Mouse (Mus musculus) kidney, adult 18-20 months (tissue): Measurements from ENCODE around the gene Sertad1.

Source experiments
- DNase-seq: peaks from one replicate; pipeline ENCODE4 v3.0.0; 2021

The Sertad1 gene

DNA sequence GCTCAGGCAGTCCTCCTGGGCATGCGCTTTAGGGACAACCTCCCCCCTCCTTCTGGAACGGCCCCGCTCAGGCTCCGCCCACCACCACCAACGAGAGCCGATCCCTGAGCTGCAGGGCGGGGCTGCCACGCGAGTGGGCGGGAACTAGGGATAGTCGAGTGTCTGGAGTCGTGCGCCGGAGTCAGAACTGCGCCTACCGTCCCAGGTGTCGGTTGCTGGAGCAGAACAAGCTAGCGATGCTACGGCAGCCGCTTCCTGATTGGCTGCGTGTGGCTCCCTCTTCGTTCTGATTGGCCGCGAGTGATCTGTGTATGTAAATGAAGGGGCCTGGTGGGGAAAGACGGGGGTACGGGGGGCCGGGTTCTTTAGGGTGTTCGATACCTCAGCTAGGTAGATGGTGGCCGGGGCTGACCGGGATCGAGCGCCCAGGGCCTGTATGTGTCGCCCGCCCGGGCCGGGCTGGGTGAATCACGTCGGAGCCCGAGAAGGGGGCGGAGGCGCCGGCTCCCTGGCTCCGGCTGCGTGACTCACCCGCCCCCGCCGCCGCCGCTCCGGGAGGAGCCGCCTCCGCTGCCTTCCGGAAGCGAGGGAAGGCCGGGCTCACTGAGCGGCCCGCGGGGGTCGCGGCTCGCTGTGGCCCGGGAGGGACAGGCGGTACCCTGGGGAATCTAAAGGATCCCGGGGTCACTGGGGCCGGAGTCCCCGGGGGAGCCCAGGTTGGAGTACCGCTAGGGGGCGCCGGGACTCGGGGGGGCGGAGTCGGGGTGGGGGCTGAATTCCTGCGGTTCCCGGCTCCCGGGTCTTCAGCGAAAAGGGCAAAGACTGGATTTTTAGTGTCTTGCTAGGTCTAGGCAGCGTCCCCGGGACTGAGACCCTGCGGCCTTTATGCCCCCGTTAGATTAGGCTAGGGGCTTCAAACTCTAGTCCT is at the start of gene Sertad1:
Gene Sertad1 (plus strand): TSS at position 141 of the 928 bp plus-strand sequence.
- peak; percentile 100 for DNase-seq

DNA sequence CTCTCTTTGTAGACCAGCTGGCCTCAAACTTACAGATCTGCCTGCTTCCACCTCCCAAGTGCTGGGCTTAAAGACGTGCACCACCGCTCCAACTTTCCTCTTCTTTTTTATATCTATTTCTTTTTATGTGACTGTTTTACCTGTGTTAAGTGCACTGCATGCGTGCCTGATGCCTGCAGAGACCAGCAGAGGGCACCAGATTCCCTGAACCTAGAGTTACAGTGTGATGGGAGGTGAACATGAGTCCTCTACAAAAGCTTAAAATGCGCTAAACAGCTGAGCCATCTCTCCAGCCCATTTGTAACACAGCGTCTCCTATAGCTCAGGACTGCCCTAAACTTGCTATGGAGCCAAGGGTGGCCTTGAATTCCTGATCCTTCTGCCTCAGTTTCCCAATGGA is 49.2 kb upstream of the Sertad1 start:
- peak; percentile 33 for DNase-seq

DNA sequence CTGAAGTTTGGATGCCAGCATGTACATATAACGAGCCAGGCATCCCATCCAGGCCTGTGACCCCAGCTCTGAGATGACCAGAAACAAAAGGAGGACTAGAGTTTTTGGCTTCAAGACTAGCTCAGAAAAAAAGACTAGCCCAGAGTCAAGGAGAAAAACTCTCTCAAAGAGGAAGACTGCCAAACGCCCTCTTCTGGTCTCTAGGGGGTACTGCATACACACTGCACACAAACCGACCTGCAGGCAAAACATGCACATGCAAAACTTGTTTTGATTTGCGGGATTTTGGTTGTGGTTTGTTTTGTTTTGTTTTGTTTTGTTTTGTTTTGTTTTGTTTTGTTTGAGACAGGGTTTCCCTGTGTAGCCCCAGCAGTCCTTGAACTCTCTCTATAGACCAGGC is 46.7 kb upstream of the Sertad1 start:
- no peak for DNase-seq

DNA sequence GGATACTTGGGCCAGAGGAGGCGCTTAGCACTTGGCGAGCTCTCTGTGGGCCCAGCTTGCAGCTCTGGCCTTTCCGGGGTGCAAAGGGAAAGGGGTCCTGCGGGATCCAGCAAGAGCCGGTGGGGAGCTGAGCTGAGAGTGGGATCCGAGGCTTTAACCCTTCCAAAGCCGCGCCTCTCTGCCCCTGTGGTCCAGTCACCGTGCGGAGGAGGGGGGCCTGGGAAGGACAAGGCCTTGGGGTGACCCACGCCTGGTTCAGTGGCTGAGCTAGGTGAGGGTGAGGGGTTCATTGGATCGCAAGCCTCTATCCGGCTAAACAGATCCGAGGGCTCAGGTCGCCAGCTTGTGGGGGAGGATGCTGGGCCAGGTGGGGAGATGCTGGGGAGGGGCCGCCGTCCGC is 40.7 kb upstream of the Sertad1 start:
- no peak for DNase-seq

DNA sequence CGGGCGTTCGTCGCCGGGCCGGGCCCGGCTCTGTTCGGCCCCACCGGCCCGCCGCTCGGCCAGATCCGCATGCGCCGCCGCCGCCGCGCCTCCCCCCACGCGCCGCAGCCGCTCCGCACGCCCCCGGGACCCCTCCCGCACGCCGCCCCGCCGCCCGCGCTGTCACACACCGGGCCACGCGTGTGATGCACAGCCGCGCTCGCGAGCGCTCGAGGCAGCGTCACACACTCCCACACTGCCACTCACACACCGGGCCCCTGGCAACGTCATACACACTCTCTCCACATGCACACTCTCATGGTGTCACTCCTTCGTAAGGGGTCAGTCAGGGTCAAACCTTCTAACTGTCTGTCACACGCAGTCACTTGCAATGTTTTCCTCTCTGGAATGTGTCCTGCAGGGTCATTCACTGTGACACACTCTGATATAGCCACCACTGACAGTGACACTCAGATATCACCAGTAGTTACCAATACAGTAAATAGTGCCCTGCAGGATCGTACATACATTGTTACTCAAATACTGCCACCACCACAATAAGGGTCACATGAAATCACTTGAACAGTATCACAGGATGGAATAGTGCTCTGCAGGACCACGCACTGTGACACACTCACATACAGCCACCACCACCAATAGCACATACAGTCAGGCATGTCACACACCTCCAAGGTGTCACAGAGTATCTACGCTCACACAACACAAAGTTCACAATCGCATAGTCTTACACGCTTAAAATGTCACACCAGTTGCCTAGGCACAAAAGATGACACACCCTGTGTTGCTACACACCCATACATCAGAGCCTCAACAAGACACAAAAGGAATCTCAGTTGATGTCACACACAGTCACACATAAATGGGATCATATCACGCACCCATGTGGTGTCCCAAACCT is 39.9 kb upstream of the Sertad1 start:
- no peak for DNase-seq

DNA sequence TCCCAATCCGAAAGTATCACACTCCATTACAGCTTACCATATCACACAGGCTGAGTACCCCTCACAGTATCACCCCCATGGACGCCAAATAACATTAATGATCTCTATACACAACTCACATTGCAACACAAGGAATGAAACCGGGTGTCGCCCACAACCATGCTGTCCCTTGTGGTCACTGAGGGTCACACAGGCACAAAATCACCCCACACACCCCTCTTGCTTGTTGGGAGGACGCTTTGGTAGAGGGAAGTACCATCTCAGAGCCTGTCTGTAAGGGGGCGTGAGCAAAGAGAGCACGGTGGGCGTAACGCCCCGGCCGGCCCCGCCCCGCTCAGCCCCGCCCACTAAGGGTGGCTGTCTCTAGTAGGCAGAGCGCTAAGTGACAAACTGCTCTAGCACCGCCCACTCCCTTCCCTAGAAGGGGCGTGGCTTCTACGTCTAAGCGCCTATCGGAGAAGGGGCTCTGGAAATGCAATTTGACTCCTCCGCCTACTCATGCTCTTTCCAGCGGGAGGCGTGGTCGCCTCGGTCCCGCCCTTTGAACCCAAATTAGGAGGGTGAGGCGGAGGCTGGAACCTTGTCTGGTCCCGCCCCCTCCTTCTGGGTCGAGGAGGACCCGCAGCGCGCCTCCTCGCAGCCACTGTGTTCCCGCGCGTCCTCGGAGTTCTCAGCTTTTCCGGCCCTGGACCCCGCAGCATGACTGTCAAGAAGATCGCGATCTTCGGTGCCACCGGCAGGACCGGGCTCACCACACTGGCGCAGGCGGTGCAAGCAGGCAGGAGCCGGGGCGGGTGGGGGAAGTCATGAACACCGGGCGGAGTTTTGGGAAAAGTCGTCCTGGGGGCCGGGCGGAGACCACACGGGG is 39.1 kb upstream of the Sertad1 start, which contains the start of the genes Sptbn4 and Blvrb:
Gene Sptbn4 (minus strand): TSS at position 268 of the 868 bp plus-strand sequence.
Gene Blvrb (plus strand): TSS at position 560 of the 868 bp plus-strand sequence.
- DNase-seq: peak; percentile 98

DNA sequence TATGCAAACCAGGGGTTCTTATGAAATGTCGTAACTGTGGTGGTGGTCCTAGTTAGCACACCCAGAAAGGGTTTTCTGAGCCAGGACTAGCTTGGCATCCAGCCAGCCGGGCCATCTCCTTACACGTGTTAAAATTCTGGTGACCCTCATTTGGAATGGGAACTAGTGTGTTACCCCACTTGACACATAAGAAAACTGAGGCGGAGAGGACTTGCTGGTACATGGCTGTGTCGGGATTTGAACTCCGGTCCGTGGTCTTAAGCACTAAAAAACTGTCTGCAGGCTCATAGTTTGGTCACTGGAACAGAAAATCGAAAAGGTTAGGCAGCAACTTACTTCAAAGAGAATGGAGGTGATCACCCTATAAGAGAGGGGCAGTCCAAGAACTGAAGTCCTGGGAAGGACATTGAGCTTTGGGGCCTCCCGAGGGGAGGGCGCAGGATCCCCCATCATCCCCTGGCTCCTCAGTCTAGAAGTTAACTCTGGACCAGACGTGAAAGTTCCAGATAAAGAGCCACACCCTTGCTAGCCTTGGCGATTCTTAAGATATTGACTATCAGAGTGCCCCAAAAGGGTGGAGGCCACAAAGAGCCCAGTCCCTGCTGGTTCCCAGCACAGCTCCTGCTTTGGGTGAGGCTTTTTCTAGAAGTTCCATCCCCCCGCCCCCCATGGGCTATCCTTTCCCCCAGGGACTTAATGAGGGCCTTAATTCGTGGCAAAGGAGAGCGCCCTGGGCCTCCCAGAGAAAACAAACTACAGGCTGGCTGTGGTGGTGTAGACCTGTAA is 38.1 kb upstream of the Sertad1 start:
- DNase-seq: no peak

DNA sequence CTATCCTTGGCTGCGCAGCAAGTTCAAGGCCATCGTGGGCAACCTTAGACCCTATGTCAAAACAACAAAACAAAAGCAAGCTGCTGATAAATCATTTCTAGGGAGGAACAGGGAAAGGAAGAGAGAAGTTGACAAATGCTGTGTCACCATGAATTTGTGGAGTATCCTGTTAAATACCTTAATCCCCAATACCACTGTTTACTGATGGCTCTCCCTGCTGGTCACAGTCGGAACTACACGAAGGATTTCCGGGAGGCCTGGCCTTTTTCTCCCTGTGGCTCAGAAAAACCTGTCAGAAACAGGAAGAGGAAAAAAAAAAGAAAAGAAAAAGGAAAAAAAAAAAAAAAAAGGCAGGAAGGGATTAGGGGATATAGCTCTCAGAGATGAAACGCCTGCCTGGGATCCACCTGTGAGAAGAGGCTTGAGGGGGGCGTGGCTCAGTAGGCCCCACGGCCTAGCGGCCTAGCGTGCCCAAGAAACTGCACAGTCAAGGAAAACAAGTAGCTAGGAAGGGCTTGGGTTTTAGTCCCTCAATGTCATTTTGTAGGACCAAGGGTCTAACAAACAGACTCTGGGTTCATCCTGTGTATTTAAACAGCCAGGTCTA is 37.4 kb upstream of the Sertad1 start:
- peak; percentile 74 for DNase-seq

DNA sequence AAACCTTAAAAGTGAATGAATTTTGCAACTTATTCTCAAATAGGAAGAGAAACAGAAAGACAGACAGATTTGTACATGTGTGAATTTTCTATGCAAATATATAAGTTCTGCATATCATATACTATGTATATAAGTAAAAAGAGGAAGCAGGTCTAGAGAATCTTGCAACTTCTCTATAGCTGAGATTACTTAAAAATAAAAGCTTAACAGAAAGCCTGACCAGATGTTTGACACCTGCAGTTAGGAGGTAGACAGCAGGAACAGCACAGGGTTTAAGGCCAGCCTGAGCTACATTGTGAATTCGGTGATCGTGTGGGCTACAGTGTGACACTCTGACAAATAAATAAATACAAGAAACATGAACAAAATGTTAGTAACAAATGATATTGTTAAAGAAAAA is 35.4 kb upstream of the Sertad1 start:
- no peak for DNase-seq

DNA sequence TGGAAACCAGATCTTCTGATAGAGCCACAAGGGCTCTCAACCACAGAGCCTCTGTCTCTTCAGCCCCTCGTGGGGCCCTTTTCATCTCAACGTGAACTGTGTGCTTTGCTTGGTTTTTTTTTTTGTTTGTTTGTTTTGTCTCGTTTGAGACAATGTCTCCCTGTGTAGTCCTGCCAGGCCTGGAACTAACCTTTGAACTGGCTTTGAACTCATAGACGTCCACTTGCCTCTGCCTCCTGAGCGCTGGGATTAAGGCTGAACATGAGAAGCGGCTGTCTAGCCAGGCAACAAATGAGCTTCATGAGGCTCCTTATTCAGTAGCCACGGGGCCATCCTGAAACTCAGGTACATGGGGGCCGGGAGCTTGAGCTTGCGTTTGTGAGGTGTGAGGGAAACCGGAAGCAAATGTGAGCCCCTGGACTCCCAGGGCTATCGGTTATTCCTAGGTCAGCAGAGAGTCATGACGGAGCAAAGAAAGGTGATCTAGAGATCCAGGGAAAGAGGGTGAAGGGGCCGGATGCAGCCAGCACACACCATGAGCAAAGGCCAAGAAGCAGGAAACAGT is 34.4 kb upstream of the Sertad1 start:
- no peak for DNase-seq

DNA sequence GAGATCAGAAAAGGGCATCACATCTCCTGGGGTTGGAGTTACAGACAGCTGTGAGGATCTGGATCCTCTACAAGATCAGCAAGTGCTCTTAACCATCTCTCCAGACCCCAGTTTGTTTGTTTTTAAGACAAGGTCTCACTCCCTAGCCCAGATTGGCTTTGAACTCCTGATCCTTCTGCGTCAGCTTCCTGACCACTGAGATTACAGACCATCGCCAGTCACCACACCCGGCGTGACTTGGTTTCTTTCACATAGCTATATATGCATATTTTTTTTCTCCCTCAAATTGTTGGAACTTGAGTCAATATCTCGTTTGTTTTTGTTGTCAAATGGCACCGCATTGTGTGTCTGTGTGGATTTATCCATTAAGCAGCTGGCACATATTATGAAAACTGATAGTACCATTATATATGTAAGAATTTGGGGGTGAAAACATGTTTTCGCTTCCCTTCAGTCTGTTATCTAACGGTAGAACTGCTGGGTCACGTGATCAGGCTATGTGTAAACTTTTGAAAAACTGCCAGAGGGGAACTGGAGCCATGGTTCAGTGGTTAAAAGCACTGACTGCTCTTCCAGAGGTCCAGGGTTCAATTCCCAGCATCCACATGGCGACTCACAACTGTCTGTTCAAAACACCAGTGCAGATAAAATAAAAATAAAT is 32.1 kb upstream of the Sertad1 start:
- no peak for DNase-seq

DNA sequence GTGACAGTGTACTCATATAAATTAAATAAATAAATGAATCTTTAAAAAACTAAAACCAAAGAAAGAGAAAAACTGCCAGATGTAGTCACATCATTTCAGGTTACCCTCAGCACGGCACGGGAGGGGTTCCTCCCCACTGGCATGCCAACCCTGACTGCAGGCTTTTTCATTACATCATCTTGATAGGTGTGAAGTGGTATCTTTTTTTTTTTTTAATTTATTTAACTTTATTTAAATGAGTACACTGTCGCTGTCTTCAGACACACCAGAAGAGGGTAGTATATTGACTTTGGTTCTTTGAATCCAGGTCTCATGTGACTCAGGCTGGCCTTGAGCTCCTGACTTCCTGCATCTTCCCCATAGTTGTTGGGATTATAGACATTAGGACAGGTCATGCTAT is 31.4 kb upstream of the Sertad1 start:
- no peak for DNase-seq

DNA sequence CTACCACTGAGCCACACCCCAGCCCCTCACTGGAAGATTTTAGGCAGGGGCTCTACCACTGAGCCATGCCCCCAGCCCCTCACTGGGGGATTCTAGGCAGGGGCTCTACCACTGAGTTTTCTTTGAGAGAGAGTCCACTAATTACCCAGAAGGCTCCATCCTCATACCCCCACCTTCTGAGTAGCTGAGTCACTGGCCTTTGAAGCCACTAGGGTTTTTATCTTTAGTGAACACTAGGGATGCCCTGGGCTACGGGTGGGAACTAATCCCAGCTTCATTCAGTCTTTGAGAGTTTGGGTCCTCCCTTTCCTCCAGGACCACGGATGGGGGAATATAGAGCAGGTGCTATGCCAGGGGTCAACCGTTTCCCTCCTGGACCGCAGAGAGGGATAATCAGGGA is 28.1 kb upstream of the Sertad1 start:
- DNase-seq: no peak

DNA sequence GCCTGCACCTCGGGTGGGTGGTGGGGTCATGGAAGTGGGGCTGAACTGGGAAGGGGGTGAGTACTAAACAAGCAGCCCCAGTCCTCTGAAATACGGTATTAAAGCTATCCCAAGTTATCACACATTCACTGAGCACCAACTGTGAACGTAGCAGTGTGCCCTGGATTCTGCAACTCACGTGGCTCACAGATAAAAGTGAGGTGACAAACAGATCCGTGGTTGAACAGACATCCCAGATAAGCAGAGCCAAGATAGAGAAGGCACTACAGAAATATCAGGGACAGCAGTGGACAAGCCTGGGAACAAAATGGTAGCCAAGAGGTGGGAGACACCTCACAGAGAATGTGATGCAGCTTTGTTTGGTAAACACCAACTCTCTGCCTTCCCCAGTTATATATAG is 27.1 kb upstream of the Sertad1 start:
- DNase-seq: no peak

DNA sequence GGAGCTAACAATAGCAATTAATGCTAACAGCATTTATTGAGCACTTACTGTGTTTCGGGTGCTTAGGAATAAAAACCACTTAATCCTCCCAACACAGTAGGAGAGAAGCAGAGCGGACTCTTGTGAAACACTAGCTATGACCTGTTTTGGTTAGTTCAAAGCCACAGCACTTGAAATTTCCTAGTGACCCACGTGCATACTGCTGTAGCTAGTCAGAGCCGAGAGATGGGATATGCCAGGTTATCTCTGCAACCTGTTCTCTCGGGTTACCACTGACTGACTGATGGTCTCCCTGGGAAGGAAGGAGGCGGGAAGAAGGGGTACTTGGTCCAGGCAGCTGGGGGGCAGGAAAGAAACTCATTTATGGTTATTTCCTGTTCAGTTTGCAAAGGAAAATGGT is 26.2 kb upstream of the Sertad1 start:
- DNase-seq: no peak

DNA sequence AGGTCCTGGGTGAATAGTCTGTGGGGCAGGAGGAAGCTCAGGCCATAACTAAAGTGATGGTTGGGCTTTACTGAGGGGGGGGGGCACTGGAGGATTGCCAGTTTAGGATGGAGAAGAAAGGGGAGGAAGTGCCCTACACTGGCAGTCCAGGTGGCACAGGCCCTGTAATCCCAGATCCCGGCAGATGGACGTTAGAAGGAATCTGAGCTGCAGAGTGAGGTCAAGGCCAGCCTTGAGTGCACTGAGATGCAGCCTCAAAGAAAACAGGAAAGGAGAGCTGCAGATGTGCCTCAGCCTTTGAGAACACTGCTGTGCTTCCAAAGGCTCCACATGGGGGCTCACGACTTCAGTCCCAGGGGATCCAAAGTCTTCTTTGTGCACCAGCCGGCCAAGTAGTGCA is 19.1 kb upstream of the Sertad1 start:
- no peak for DNase-seq

DNA sequence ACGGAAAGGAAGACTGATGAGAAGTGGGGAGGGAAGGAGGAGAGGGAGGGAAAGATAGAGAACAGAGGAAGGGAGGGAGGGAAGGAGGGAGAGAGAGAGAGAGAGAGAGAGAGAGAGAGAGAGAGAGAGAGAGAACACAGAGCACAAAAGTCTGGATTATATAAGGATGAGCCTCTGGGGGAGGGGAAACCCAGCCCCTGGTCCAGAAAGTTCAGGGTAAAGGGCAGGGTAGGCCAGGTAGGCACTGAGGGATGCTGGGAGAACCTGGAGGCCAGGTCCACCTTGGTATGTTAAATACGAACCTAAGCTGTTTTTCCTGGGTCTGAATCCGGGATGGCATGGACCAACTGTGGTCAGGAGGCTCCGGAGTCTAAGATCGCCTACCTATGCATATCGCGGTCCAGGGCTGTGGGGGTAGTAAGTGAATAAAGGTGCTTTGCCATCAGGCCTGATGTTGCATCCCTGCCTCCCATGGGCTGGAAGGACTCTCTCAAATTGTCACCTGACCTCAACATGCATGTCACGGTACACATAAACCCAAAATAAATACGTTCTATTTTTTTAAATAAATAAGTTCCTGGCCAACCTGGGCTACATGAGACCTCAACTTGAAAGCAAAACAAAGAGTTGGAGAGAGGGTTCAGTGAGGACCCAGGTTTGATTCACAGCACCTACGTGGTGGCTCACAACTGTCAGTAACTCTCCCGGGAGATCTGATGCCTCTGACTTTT is 15.2 kb upstream of the Sertad1 start:
- DNase-seq: no peak

DNA sequence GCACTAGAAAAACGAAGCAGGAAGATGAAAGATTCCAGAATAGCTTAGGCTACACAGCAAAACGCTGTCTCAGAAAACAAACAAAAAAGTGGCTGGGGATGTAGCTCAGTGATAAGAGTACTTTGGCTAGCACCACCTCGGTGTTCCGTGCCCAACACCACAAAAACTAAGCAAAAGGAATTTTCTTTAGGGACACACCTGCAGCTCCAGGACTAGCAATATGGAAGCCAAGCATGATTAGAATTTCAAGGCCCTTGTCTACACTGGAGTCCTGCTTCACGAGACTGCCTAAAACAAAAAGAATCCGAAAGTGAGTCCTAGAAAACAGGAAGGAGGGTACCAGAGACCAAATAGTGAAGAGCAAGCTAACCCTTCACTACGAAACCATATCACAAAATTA is 14.1 kb upstream of the Sertad1 start:
- no peak for DNase-seq

DNA sequence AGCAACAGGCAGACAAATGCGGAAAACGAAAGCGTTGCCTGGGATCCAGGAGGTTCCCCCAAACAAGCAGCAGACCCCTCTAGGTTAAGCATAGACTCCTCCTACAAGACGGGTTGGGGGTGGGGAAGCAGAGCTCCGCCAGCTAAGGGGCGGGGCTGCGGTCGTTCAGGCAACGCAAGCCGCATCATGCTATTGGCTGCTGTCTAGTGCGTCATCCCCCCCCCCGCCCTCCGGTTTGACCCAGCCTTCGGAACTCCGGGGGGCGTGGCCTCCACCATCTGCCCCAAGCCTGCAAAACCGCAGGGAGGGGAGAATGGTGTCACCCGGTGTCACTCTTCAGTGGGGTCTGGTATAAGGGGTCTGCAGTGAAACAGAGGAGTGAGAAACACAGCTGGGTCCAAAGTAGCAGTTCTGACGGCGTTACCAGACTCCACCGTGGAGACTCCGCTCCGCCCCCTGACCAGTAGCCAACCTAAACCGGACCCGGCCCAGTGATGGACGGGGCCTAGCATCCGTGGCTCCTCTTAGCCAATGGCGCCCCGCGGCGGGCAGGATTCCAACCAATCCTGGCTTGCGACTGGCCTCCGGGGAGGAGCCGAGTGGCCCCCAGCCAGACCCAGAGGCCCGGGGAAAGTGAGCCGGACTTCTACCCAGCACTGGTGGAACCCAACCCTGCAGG is 13.4 kb upstream of the Sertad1 start, which contains the start of gene Sertad3:
Gene Sertad3 (plus strand): TSS at position 613 of the 679 bp plus-strand sequence.
- DNase-seq: peak; percentile 100
